Mouse (Mus musculus) small intestine, adult 2 months (tissue): ENCODE results near the gene Tubb2a. TPM values are rescaled to one million over a fixed set of nuclear protein-coding genes. Genes with fewer than 3 reads are reported as not detected.

Source experiments
- H3K27ac ChIP-seq: fragments of 200-500 bp; 2 replicates; pipeline ENCODE4 v1.5.1; 2012; ENCODE audit warnings: low read depth, low read length, control low read depth, inconsistent platforms; ENCODE audit not compliant: insufficient read depth
- H3K27me3 ChIP-seq: fragments of 200-500 bp; 2 replicates; pipeline ENCODE4 v1.6.1; 2012; ENCODE audit warnings: mild to moderate bottlenecking, moderate library complexity, low read length, inconsistent platforms; ENCODE audit not compliant: control insufficient read depth, insufficient read depth
- H3K36me3 ChIP-seq: fragments of 200-500 bp; 2 replicates; pipeline ENCODE4 v1.6.1; 2012; ENCODE audit warnings: mild to moderate bottlenecking, low read length, control low read depth, inconsistent platforms; ENCODE audit not compliant: control insufficient read depth, insufficient read depth
- H3K4me1 ChIP-seq: fragments of 200-500 bp; 2 replicates; pipeline ENCODE4 v1.6.1; 2012; ENCODE audit warnings: low read length, inconsistent platforms, mixed read lengths; ENCODE audit not compliant: control insufficient read depth, insufficient read depth, insufficient read length
- H3K4me3 ChIP-seq: fragments of 200-500 bp; 2 replicates; pipeline ENCODE4 v1.5.1; 2012; ENCODE audit warnings: low read depth, mild to moderate bottlenecking, control low read depth, inconsistent platforms, low read length, moderate library complexity
- CTCF ChIP-seq: fragments of 200-500 bp; IDR thresholded peaks from 2 replicates; pipeline ENCODE4 v1.5.1; 2012; ENCODE audit warnings: low read depth, mild to moderate bottlenecking, control low read depth, inconsistent platforms, low read length, moderate library complexity, mixed read lengths; ENCODE audit not compliant: insufficient replicate concordance, insufficient read length; ENCODE audit errors: extremely low read depth
- POLR2A ChIP-seq: fragments of 200-500 bp; IDR thresholded peaks from 2 replicates; pipeline ENCODE4 v1.6.1; 2012; ENCODE audit warnings: low read depth, mild to moderate bottlenecking, control low read depth, inconsistent platforms, low read length, moderate library complexity
- WGBS: fragments of 180-500 bp; shearing (Covaris S2); methylation state at CpG from one replicate; pipeline ENCODE4 v1.1.7; 2018; 5-methylcytosine and 5-hydroxymethylcytosine counted together
- polyA plus RNA-seq: library from polyadenylated mRNA; depleted of rRNA; stranded (reverse); fragments of >200 nt; gene quantifications from 2 replicates; pipeline ENCODE4 v1.2.3, GENCODE M21; 2012

The Tubb2a gene
- polyA plus RNA-seq, 1 experiment: 176 TPM

GRCm38 (mm10) chr13:34113086-34113485, 35.3 kb upstream of the Tubb2a start:
- H3K4me1 ChIP-seq: peaks cover 9% of the 10 kb centered on the region; the same call in 1 of the 2 replicates
- H3K27me3 ChIP-seq: no peaks in the 10 kb centered on the region
- H3K4me3 ChIP-seq: no peak overlapping the region
- 83% methylated on average over 3 of the region's 3 CpGs for whole genome bisulfite sequencing
- TF ChIP-seq CTCF (no peak), POLR2A (no peak)
- H3K27ac ChIP-seq: peak overlapping the region; percentile 44; the same call in 1 of the 2 replicates
- H3K36me3 ChIP-seq: no peaks in the 10 kb centered on the region

- H3K27me3 ChIP-seq: no peaks in the 10 kb centered on the region
- WGBS: 22% methylated on average over 5 of the region's 5 CpGs
- no peak overlapping the region for H3K4me3 ChIP-seq
- H3K36me3 ChIP-seq: no peaks in the 10 kb centered on the region
- H3K4me1 ChIP-seq: peaks cover 9% of the 10 kb centered on the region; the same call in 1 of the 2 replicates
- H3K27ac ChIP-seq: peak overlapping the region; percentile 44; the same call in 1 of the 2 replicates
- TF ChIP-seq CTCF (no peak), POLR2A (no peak)
Observed at GRCm38 (mm10) chr13:34112369-34113081, 34.7 kb upstream of the Tubb2a start.

GRCm38 (mm10) chr13:34111878-34112277, 34.1 kb upstream of the Tubb2a start:
- Histone ChIP-seq H3K27ac (no peak overlapping the region), H3K4me3 (no peak overlapping the region), H3K4me1 (peaks cover 9% of the 10 kb centered on the region; the same call in 1 of the 2 replicates), H3K36me3 (no peaks in the 10 kb centered on the region), H3K27me3 (no peaks in the 10 kb centered on the region)
- 68% methylated on average over 3 of the region's 3 CpGs for WGBS
- no peak for TF ChIP-seq POLR2A
- no peak for TF ChIP-seq CTCF

- TF ChIP-seq POLR2A (no peak), CTCF (no peak)
- Histone ChIP-seq H3K27me3 (no peaks in the 10 kb centered on the region), H3K36me3 (no peaks in the 10 kb centered on the region), H3K27ac (no peak overlapping the region), H3K4me1 (peaks cover 9% of the 10 kb centered on the region; the same call in 1 of the 2 replicates), H3K4me3 (no peak overlapping the region)
- WGBS: 77% methylated on average over 5 of the region's 5 CpGs
Observed at GRCm38 (mm10) chr13:34111019-34111418, 33.2 kb upstream of the Tubb2a start.

- Histone ChIP-seq H3K4me3 (no peak overlapping the region), H3K4me1 (peaks cover 9% of the 10 kb centered on the region; the same call in 1 of the 2 replicates), H3K36me3 (no peaks in the 10 kb centered on the region), H3K27ac (no peak overlapping the region), H3K27me3 (no peaks in the 10 kb centered on the region)
- TF ChIP-seq CTCF: no peak
- no peak for TF ChIP-seq POLR2A
- 88% methylated on average over 4 of the region's 4 CpGs for WGBS
Observed at GRCm38 (mm10) chr13:34109677-34110058, 31.9 kb upstream of the Tubb2a start.

- TF ChIP-seq POLR2A: no peak
- no peak for TF ChIP-seq CTCF
- Histone ChIP-seq H3K27me3 (no peaks in the 10 kb centered on the region), H3K4me1 (peaks cover 9% of the 10 kb centered on the region; the same call in 1 of the 2 replicates), H3K36me3 (no peaks in the 10 kb centered on the region), H3K27ac (no peak overlapping the region), H3K4me3 (no peak overlapping the region)
- WGBS: 92% methylated on average over 4 of the region's 4 CpGs
Observed at GRCm38 (mm10) chr13:34109035-34109676, 31.3 kb upstream of the Tubb2a start.

GRCm38 (mm10) chr13:34106999-34107398, 29.2 kb upstream of the Tubb2a start:
- WGBS: 91% methylated on average over 1 of the region's 1 CpGs
- no peak for TF ChIP-seq CTCF
- no peak for TF ChIP-seq POLR2A

More at GRCm38 (mm10) chr13:34106999-34107398, 29.2 kb upstream of the Tubb2a start:
- peaks cover under 1% of the 10 kb centered on the region; the same call in 1 of the 2 replicates for H3K4me1 ChIP-seq
- H3K27me3 ChIP-seq: no peaks in the 10 kb centered on the region
- H3K36me3 ChIP-seq: no peaks in the 10 kb centered on the region
- H3K4me3 ChIP-seq: no peak overlapping the region
- no peak overlapping the region for H3K27ac ChIP-seq
